Mouse (Mus musculus): ENCODE data around the gene Mex3a.

Mex3a gene

DNA sequence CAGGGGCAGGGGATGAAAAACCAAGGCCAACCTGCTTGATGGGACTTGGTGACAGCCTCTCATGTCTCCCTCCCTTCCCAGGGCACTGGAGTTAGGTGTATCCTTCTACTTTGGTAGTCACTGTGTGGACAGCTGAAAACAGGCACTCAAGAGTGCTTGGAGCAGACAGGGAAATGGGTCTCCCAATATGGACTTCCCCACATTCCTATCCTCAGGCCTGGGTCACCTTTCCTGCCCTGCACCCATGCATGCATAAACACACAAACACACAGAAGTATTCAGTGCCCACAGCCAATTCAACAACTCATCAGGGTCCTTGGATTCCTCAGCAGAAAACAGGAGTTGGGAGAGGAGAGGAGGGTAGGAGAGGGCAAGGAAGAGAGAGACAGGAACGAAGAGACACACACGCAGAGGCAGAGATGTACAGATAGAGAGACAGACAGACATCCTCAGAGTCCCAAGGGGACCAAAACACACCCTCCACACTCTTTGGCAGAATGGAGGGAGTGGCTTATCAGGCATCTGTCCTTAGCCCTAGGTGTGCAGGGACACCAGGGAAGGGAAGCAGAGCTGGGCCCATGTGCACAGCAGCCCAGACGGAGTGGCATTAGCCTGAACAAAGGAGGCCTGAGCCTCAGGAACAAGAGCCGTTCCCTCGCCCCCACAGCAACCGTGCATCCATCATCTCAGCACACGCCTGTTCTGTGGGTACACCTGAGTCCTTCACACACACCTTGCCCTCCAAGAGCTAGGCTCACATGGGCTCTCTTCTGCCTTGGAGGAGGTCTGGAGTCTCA is 2.8 kb upstream of the Mex3a start:
- no peak for DNase-seq (ENCODE audit: low spot score)

DNA sequence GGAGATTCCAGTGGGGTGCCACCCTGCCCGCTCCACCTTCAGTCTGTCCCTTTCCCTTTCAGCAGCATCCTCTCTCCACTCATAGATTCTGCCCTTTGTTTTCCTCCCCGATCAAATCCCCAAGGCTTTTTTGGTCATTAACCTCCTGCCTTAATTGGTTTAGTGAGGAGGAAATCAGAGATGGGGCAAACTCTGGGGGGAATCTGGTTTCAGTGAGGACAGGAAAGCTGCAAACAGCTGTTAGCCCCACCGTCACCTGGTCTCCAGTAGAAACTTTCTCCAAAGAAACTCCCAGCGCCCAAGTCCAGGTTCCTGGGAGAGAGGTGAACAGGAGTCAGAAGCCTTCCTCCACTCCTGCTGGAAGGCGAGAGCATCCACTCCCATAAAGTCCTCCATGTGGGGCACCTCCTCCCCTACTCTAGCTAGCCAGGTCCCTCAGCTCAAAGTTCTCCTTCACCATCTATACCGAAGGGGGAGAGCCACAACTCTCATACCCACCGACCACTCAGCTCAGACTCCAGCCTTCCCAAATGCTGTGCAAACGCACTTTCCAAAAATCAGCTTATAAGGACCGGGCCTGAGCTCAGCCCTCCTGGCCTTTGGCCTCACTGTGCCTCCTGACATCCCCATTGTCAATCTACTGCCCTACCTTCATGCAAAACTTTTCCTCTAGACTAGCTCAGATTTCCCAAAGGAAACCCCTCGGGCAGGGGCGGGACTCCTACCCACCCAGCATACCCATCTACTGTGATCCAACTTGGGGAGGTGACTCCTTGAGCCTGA is 1.9 kb upstream of the Mex3a start:
- DNase-seq (ENCODE audit: low spot score): no peak

DNA sequence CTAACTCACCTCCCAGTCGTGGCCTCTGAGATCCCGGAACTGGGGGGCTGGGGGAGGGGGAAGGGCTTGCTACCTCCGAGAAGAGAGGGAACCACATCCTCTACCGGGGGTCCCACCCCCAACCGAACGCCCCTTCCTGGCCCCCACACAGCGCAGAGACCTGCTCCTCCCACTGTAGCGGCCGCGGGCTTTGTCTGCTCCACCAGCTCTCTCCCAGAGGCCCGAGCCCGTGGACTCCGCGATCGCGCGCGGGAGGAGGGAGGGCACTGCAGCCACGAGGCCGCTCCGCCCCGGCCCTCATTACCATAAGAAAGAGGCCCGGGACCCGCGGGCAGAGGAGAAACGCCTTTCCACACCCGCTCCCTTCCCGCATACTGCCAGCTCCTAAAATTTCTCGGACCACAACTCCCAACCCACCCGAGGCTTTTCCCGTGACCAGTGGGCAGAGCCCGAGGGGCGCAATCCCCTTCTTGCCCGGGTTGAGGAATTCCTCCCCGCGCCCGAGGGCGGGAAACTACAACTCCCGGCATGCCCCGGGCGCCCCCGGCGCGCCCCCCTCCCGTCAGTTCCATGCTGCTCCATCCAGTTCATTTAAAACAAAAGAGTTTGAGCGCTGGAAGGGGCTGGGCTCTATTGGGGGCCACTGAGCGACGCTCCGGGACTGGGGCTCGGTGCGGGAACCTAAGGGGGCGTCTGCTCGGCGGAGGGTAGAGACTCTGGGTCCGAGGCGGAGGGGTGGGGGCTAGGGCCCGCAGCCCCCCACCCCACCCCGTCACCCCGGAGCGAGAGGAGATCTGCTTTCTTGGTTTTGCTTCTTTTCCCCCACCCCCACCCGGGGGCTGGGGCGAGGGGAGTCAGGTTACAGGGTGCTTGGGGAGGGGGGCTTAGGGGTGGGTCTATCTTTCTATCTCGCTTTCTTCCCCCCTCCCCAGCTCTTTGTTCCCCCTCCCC is 572 bp upstream of the Mex3a start:
- peak; percentile 88 for DNase-seq (ENCODE audit: low spot score)

DNA sequence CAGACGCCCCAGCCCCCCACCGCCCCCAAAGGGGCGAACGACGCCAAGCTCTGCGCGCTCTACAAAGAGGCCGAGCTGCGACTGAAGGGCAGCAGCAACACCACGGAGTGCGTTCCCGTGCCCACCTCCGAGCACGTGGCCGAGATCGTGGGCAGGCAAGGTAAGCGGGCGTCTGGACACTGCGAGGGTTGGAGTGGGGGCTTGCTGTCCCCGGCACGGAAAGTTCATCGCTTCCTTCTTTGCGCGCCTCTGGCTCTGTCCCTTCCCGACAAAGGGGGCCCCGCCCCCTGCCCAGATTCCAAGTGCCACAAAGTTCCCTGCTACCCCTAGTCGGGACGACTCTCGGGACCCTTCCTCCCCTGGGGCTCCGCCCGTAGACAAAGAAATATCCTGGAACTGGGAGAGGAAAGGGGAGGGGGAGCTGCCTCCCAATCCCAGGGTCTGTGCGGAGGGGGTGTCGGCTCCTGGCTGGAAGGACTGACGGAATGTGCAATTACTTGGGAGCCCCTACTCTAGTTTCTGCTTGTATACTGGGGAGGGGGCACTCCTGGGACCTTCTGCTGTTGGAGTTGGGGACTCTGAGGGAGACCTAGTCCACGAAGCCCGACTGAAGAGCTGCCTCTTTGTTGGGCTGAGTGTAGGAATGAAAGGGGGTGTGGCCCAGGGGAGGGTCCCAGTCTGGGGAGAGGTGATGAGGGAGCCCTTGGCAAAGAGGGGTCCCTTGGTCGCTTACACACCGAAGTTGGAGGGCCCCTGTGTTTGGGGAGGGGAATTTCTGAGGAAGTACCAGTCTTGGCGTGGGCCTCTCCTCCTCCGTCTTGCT is 705 bp downstream of the Mex3a start:
- DNase-seq (ENCODE audit: low spot score): no peak

DNA sequence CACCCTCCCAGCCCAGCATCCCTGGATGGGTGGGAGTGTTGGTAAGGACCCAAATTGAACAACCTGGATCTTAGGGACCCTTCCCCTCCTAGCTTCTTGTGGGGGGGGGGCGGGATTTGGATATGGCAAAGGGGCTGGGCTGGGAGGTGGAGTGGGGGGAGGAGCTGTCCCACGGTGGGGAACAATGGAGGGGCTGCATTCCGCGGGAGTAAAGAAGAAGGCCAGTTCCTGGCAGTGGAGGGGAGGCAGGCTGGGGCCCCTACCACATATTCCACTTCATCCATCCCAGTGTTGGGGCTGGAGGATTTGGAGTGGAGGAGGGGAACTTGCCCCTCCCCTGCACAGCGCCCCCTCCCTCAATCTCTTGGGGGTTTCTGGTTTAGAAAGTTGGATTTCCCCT is 1.5 kb downstream of the Mex3a start:
- no peak for DNase-seq (ENCODE audit: low spot score)

DNA sequence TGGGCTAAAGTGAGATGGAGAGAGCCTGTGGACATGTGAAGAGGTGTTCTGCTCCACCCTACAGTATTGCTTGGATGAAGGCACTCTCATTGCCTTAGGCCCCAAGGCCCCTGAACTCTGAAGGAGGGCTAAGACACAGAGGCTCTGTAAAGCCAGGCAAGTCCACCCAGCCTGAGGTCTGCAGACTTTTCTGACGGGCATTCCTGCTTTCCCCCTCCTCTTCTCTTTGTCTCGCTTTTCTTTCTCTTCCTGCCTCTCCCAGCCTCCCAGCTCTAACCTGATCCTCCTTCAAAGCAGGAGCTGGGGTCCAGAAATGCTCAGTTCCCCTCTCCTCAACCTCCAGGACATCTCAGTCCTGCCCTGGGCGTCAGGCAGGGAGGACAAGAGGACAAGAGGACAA is 2.8 kb downstream of the Mex3a start:
- no peak for DNase-seq (ENCODE audit: low spot score)

DNA sequence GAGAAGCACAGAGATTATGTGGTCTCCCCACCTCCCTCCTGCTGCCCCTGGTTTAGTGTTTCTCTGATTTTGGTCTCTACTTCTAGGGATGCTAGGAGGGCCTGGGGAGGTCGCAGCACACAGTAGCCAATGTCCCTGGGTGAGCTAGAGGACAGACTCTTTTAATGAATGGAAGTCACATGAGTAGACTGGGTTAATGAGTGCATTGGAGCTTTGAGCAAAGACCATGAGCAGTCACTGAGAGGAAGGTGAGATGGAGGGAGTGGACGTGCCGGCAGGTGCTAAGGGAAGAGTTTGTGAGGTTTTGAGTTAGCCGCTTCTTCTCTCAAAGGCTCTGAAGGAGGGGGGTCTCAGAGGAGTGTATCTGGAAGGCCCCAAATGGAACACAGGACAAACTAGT is 3.3 kb downstream of the Mex3a start:
- DNase-seq (ENCODE audit: low spot score): no peak

DNA sequence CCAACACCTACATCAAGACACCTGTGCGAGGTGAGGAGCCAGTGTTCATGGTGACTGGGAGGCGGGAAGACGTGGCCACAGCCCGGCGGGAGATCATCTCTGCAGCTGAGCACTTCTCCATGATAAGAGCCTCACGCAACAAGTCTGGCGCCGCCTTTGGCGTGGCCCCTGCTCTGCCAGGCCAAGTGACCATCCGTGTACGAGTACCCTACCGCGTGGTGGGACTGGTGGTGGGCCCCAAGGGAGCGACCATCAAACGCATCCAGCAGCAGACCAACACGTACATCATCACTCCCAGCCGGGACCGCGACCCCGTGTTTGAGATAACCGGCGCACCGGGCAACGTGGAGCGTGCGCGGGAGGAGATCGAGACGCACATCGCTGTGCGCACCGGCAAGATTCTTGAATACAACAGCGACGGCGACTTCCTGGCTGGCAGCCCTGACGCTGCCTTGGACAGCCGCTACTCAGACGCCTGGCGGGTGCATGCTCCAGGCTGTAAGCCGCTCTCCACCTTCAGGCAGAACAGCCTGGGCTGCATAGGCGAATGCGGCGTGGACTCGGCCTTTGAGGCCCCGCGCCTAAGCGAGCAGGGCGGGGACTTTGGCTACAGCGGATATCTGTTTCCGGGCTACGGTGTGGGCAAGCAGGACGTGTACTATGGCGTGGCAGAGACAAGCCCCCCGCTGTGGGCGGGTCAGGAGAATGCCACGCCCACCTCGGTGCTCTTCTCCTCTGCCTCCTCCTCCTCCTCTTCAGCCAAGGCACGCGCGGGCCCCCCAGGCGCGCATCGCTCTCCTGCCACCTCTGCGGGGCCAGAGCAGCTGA is 4.1 kb downstream of the Mex3a start:
- peak; percentile 71 for DNase-seq (ENCODE audit: low spot score)

DNA sequence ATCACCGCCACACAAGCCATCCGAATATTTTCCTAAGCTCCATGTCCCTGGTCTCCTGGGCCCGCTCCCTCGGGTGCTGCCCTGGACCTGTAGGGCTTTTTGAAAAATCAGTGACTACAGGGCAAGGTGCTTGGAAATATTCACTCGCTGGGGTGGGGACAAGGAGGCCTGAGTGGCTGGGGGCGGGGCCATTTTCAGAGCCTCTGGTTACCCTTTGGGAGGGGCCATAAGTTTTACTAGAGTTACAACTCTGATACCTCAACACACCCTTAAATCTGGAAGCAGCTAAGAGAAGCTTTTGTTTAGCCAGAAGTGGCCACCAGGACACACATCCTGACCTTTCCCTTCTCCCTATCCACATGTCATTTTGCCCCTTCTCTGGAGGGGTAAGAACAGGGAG is 5.0 kb downstream of the Mex3a start:
- DNase-seq (ENCODE audit: low spot score): no peak

DNA sequence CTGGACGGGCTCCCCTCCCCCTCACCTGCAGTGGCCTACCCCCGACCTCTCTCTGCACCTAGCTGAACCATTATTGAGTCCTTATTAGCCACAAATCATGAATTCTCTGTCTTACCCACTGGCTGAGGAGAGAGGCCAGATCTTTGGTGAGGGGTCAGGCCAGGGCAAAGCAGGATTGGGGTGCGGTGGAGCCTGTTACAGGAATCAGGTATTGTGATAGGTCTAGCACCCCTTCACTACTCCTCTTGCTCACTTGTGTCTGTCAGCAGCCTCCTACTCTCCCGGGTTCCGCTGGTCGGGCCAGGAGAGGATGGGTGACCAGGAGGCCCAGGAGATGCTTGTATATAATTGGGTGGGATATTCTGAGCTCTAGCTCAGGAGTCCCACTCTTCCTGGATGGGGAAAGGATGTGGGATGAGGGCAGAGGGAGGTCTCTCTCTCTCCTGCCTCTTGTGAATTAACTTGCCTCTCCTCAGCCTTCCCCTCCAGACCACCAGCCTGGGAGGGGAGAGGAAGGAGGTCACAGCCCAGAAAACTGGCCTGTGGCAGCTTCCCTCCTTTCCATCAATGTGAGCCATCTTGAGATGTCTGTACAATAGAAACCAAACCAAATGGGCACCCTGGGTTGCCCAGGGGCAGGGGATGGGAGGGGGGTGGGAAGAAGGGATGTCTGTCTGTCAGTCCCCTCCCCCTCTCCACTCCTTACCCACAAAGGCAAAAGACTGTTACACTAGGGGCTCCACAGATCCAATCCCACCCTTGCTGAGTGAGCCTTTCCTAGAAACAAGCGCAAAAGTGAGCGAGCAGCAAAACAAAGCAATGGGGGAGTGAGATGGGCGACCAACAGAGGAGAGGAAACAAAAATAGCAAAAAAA is 6.3 kb downstream of the Mex3a start:
- DNase-seq (ENCODE audit: low spot score): no peak

DNA sequence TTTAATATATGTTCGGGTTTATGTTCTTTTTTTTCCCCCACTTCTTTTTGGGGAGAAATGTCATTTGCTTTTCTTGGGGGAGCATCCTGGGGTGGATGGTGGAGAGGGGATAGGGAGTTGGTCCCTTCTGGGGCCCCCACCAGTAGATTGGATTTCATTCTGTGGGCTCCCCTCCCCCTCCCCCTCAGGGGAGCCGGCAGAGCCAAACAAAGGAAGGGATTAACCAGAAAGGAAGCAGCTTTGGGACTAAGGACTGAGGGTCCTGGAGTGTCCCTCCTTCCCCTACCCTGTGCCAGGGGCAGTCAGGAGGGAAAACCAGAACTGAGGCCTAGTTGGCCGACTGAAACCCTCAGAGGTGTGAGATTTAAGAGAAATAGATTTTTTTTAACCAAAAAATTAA is 7.2 kb downstream of the Mex3a start:
- DNase-seq (ENCODE audit: low spot score): no peak

DNA sequence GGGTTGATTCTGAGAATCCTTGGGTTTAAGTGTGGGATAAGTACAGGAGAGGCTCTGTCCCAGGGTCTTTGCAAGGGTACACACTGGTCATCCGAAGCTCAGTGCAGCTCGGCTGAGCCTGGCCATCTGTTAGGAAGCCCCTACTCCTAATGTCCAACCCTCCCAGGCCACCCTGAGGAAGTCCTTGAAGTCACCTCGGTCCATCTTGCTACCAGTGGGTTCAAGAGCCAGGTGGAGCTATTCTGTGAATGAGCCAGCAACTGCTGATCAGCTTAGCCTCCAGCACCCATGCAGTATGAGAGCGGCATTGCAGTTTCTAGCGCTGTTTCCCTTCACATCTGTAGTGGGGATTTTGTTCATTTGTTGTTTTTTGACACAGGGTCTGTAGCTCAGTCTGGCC is 7.9 kb downstream of the Mex3a start:
- DNase-seq (ENCODE audit: low spot score): no peak

DNA sequence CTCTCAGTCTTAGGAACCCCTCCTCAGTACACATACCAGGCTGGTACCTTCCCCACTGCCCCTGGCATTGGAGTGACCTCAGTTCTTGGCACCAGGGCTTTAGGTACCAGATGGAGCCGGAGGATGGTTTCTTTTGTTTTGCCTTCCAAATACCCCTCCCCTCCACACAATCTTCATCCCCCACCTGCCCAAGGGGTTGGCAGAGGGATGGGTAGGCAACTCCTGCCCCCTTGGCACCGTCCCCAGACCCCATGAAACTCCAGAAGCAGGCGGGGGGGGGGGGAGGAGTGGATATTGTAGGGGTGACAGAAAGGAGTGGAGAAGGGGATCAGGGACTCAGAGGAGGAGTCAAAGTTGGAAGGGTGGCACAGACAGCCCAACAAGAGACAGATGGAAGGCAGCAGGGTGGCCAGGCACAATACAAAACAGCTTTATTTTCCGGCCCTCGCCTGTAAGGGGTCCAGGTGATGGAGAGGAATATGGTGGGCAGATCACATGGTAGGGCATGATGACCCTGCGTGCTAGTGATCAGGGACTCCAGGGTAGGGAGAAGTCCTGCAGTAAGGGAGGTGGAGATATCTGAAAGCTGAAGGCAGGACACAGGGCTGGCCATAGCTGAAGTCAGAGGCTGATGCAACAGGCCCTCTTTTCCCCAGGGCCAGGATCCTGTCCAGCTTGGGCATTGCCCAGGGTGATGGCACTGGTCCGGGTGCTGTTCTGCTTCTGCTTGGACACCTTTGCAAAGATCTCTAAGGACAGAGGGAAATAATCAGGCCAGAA is 9.6 kb downstream of the Mex3a start:
- DNase-seq (ENCODE audit: low spot score): no peak

DNA sequence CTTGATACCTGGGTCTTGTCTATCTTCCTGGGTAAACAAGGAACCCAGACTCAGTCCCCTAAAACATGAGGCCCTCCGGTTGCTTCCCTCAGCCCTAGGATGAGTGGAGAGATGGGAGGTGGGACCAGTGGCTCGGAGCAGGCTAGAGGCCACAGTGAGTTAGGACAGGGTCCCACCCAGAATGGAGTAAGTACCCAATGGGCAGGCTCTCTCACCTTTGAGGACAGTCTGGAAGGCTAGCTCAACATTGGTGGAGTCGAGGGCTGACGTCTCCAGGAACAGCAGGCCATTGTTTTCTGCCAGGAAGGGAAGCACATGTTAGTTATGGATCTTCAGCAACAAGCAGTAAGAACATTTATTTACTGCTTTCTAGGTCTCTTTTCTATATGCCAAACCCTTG is 10.3 kb downstream of the Mex3a start:
- no peak for DNase-seq (ENCODE audit: low spot score)

DNA sequence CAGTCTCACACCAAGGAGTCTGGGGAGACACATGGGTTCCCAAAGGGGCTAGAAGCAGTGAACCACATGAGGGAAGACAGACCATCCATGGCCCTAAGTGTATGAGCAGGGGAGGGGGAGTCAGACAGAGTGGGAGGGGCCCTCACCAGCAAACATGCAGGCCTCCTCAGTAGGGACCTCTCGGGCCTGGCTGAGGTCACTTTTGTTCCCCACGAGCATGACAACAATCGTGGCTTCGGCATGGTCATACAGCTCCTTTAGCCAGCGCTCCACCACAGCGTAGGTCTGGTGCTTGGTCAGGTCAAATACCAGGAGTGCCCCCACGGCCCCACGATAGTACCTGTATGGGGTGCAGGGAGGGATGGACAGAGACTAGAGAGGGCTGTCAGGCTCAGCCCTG is 11.0 kb downstream of the Mex3a start:
- DNase-seq (ENCODE audit: low spot score): no peak

DNA sequence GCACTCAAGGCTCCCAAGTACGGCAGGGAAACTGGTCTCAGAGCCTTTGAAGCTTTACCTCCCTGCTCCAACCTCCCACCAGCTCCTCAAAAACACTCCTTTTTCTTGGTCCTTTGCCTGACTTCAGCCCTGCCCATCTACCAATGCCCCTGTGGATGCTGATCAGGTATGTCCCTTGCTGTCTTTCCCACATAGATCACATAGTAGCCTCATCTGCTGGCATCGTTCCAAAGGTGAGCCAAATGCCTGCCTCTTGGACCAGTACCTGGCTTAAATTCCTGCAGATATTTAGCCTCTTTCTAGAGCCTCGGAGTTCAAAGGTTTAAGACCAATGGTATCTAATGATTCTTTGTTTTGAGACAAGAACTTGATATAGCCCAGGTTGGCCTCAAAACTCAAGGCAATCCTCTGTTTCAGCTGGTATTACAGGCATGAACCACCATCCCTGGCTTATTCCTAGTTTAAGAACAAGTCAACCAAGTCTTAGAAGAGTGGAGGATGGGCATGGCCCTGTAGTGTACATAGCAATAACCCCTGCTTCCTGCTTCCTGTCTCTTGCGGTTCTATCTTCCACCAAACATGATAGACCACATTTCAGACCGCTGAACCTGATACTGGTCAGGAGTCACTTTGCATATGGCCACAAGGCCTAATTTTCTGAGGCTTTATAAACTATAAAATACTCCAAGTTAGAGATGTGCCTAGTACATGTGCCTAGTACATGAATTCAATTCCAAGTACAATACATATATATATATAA is 11.6 kb downstream of the Mex3a start:
- DNase-seq (ENCODE audit: low spot score): no peak

DNA sequence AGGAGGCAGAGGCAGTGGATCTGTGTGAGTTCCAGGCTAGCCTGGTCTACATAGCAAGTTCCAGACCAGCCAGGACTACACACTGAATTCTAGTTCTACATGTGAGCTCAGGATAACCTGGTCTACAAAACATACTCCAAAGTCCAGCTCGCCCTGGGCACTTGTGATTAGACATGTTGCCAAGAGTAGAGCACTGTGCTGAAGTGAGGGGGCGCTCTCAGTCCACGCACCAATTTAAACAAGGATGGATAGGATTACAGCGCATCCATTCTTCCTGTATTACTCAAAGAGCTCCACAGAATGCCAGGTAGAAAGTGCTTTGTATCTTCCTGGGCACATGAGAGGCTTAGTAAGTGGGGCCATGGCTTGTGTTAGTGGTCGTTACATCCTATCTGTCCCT is 12.3 kb downstream of the Mex3a start:
- no peak for DNase-seq (ENCODE audit: low spot score)

DNA sequence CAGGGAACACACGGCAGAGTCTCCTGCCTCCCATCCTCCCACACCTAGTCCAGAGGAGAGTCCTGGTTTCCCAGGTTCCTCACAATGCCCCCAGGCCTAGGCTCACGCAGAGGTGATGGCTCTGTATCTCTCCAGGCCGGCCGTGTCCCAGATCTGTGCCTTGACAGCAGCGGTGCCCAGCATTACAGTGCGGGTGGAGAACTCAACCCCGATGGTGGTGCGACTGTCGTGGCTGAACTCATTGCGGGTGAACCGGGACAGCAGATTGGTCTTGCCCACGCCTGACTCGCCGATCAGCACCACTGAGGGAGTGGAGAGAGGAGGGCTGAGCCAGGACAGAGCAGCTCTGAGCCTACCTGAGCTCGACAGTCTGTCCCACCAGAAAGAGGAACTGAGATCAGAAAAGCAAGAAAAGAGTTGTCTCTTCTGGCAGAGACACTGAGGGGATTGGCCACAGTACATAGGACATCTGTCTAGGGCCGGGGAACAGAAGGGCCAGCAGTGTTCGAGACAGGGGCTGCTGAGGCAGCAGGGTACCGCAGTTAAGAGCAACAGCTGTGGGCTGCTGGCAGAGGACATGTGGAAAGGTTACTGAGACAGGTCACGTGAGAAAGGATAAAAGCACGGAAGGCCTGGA is 12.9 kb downstream of the Mex3a start:
- no peak for DNase-seq (ENCODE audit: low spot score)

Measured in urinary bladder, postnatal 25 days (tissue).